Mouse (Mus musculus): ENCODE measurements around the gene Acot5. TPM values are rescaled to one million over a fixed set of nuclear protein-coding genes. Genes with fewer than 3 reads are reported as not detected.
"Not testable (repeated sequence)": the region's sequence is repeated elsewhere in the genome, so short reads cannot be mapped to it uniquely, and the experiment has no call there.

Gene Acot5
- polyA plus RNA-seq, 1 experiment from 2014 or later = not detected

DNA sequence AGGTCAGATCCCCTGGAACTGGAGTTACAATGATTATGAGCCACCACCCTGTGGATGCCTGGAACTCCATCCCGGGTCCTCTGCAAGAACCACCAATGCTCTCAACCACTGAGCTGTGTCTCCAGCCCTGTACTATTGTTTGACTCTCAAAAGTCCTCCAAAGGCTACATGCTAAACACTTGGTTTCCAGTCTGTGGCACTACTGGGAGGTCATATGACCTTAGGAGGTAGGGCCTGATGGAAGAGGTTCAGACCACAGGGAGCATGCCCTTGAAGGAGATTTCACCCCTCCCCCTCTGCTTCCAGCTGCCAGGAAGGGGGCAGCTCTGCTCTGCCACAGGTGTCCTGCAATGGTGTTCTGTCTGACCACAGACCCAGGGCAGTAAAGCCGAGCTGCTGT lies 35.8 kb upstream of the Acot5 start:
- not testable (repeated sequence) for H3K4me3 ChIP-seq (replicated peaks; ENCODE audit: low read length); H3K9me3 ChIP-seq (replicated peaks; ENCODE audit: control insufficient read depth, low read length); H3K4me2 ChIP-seq (ENCODE audit: low read depth, low read length); ATAC-seq (ENCODE audit: insufficient read depth, low FRiP score); H3K27ac ChIP-seq (ENCODE audit: low read length); H3K27me3 ChIP-seq (ENCODE audit: control insufficient read depth, insufficient read depth, low read length); H3K4me1 ChIP-seq (ENCODE audit: control insufficient read depth, insufficient read depth, low read length); H3K9ac ChIP-seq (ENCODE audit: low read length); H3K36me3 ChIP-seq (ENCODE audit: control insufficient read depth, insufficient read depth, low read length)
- 80% methylated on average over 2 of the region's 2 CpGs for WGBS

DNA sequence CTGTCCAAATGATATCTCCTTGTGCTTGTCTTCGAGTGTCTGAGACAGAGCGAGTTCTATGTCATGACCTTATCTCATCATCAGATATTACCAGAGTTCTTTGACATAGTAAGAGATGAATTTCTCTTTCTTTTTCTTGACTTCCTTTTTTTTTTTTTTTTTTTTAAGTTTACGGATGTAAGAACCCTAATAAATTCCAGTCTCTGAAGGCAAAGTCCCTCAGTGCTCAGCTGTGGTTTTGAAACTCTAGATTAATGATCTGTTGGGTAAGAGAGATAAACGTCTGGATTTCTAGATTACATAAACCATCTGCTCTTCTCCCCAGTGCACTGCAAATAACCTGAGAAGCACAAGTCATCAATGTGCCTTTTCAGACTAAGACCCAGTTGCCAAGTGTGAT lies 35.0 kb upstream of the Acot5 start:
- ATAC-seq (ENCODE audit: insufficient read depth, low FRiP score) = no peak

DNA sequence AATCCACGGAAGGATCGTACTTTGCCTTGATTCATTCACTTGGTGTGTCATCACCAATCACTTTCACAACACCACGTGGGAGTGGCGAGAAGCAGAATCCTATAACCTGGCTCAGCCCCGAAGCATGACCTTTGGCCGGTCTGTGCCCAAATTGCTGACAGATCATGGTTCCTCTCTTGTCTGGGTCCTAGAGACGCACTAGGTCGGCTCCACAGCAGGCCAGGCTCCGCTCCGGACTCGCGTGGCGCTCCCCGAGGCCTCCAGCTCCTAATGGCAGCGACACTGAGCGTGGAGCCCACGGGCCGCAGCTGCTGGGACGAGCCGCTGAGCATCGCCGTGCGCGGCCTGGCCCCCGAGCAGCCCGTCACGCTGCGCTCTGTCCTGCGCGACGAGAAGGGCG lies 30.9 kb upstream of the Acot5 start, which contains the start of gene Acot4:
TSS of gene Acot4 (plus strand) at position 139 of the 400 bp plus-strand sequence.
- not testable (repeated sequence) for H3K27ac ChIP-seq (ENCODE audit: low read length); H3K27me3 ChIP-seq (ENCODE audit: control insufficient read depth, insufficient read depth, low read length); H3K4me1 ChIP-seq (ENCODE audit: control insufficient read depth, insufficient read depth, low read length); H3K36me3 ChIP-seq (ENCODE audit: control insufficient read depth, insufficient read depth, low read length); H3K9me3 ChIP-seq (replicated peaks; ENCODE audit: control insufficient read depth, low read length)
- peak; percentile 40; the same call in 1 of the 2 replicates for ATAC-seq (ENCODE audit: insufficient read depth, low FRiP score)
- peak within 1 kb of the TSS; percentile 50 for H3K4me3 ChIP-seq (replicated peaks; ENCODE audit: low read length)
- WGBS = 7% methylated on average over 25 of the region's 32 CpGs
- H3K4me2 ChIP-seq (ENCODE audit: low read depth, low read length) = peak within 1 kb of the TSS; percentile 65
- H3K9ac ChIP-seq (ENCODE audit: low read length) = peak within 1 kb of the TSS; percentile 73

More for the DNA sequence above, 35.0 kb upstream of the Acot5 start:
- Histone ChIP-seq H3K9ac (ENCODE audit: low read length) (no peak overlapping the region), H3K4me1 (ENCODE audit: control insufficient read depth, insufficient read depth, low read length) (no peaks in the 10 kb centered on the region), H3K27me3 (ENCODE audit: control insufficient read depth, insufficient read depth, low read length) (no peaks in the 10 kb centered on the region), H3K36me3 (ENCODE audit: control insufficient read depth, insufficient read depth, low read length) (no peaks in the 10 kb centered on the region), H3K9me3 (replicated peaks; ENCODE audit: control insufficient read depth, low read length) (no peaks in the 10 kb centered on the region), H3K4me3 (replicated peaks; ENCODE audit: low read length) (no peak overlapping the region), H3K27ac (ENCODE audit: low read length) (no peak overlapping the region), H3K4me2 (ENCODE audit: low read depth, low read length) (no peak overlapping the region)
- 35% methylated on average over 4 of the region's 4 CpGs for WGBS

DNA sequence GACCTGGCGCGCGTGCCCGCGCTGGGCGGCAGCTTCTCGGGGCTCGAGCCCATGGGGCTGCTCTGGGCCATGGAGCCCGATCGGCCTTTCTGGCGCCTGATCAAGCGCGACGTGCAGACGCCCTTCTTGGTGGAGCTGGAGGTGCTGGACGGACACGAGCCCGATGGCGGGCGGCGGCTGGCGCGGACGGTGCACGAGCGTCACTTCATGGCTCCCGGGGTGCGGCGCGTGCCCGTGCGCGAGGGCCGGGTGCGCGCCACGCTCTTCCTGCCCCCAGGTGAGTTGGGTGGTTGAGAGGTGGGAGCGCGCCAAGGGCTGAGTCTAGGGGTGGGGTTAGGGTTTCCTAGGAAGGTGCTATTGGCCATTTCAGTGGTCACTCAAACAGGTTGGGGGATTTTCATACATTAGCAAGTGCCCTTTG lies 30.4 kb upstream of the Acot5 start, which contains the start of gene Gm49366:
TSS of gene Gm49366 (plus strand) at position 245 of the 421 bp plus-strand sequence.
- not testable (repeated sequence) for H3K9me3 ChIP-seq (replicated peaks; ENCODE audit: control insufficient read depth, low read length); H3K27ac ChIP-seq (ENCODE audit: low read length); H3K36me3 ChIP-seq (ENCODE audit: control insufficient read depth, insufficient read depth, low read length); H3K4me1 ChIP-seq (ENCODE audit: control insufficient read depth, insufficient read depth, low read length); H3K27me3 ChIP-seq (ENCODE audit: control insufficient read depth, insufficient read depth, low read length)
- Histone ChIP-seq H3K9ac (ENCODE audit: low read length) (peak within 1 kb of the TSS; percentile 73), H3K4me2 (ENCODE audit: low read depth, low read length) (peak within 1 kb of the TSS; percentile 65), H3K4me3 (replicated peaks; ENCODE audit: low read length) (peak within 1 kb of the TSS; percentile 50)
- WGBS = 6% methylated on average over 39 of the region's 39 CpGs
- peak; percentile 71; the same call in 1 of the 2 replicates for ATAC-seq (ENCODE audit: insufficient read depth, low FRiP score)

DNA sequence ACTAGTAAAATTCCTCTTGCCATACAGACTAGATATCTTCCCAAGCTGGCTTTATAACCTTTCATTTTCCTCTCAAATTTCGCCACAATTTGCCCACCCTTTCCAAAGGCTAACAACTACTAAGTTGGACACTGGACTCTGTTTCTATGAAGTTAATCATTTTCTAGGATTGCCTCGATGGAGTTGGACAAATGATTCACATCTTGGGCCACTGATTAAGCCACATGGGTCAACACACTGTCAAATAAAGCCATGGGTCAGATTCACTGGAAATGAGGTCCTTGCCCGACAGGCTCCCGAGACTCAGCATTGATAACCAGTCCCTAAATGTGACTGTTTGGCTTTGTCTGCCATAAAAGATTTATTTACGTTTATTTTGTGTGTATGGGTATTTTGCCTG lies 26.9 kb upstream of the Acot5 start:
- 71% methylated on average over 5 of the region's 5 CpGs for WGBS
- Histone ChIP-seq H3K27me3 (ENCODE audit: control insufficient read depth, insufficient read depth, low read length) (no peaks in the 10 kb centered on the region), H3K9me3 (replicated peaks; ENCODE audit: control insufficient read depth, low read length) (no peaks in the 10 kb centered on the region), H3K4me2 (ENCODE audit: low read depth, low read length) (no peak overlapping the region), H3K9ac (ENCODE audit: low read length) (no peak overlapping the region), H3K4me3 (replicated peaks; ENCODE audit: low read length) (no peak overlapping the region), H3K27ac (ENCODE audit: low read length) (no peak overlapping the region), H3K36me3 (ENCODE audit: control insufficient read depth, insufficient read depth, low read length) (no peaks in the 10 kb centered on the region), H3K4me1 (ENCODE audit: control insufficient read depth, insufficient read depth, low read length) (no peaks in the 10 kb centered on the region)
- no peak for ATAC-seq (ENCODE audit: insufficient read depth, low FRiP score)

DNA sequence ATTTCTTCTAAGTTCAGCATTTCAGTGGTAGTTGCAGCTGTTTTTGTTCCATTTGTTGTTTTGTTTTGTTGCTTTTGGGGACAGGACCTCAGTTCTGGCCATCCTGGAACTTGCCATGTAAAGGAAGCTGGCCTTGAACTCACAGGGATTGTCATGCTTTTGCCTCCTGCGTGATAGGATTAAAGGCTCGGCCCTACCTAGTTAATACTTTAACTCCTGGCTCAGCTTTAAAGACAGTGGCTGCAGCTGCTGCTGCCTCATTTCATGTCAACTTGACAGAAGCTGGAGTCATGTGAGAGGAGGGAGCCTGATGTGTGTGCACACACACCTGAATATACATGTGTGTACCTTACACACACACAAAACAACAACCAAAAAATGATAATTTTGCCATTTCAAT lies 25.1 kb upstream of the Acot5 start:
- Histone ChIP-seq H3K9ac (ENCODE audit: low read length) (no peak overlapping the region), H3K27ac (ENCODE audit: low read length) (no peak overlapping the region), H3K4me3 (replicated peaks; ENCODE audit: low read length) (no peak overlapping the region), H3K36me3 (ENCODE audit: control insufficient read depth, insufficient read depth, low read length) (peaks cover 3% of the 10 kb centered on the region; the same call in 1 of the 2 replicates), H3K4me1 (ENCODE audit: control insufficient read depth, insufficient read depth, low read length) (no peaks in the 10 kb centered on the region), H3K9me3 (replicated peaks; ENCODE audit: control insufficient read depth, low read length) (peaks cover 4% of the 10 kb centered on the region; the same call in 1 of the 2 replicates), H3K4me2 (ENCODE audit: low read depth, low read length) (no peak overlapping the region), H3K27me3 (ENCODE audit: control insufficient read depth, insufficient read depth, low read length) (no peaks in the 10 kb centered on the region)
- ATAC-seq (ENCODE audit: insufficient read depth, low FRiP score) = no peak
- WGBS = 48% methylated on average over 2 of the region's 2 CpGs

DNA sequence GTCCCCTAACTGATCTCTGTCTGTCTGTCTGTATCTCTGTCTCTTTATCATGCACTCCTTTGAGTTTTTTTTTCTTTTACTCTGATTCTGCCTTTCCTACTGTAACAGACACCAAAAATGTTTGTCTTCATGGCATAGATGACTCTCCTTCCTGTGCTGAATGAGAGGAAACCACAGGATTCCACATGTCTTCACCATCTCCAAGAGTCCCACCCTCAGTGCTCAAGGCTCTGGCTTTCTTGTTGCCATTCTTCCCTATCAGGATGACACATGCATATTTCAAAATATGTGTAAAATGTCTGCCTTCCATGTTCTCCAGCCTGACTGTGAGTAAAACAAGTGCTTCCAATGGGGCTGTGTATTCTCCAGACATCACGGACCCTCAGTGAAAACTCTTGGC lies 22.2 kb upstream of the Acot5 start:
- no peak overlapping the region for H3K27ac ChIP-seq (ENCODE audit: low read length)
- no peak for ATAC-seq (ENCODE audit: insufficient read depth, low FRiP score)
- peaks cover 4% of the 10 kb centered on the region; the same call in 1 of the 2 replicates for H3K9me3 ChIP-seq (replicated peaks; ENCODE audit: control insufficient read depth, low read length)
- no peak overlapping the region for H3K4me3 ChIP-seq (replicated peaks; ENCODE audit: low read length)
- H3K36me3 ChIP-seq (ENCODE audit: control insufficient read depth, insufficient read depth, low read length) = peaks cover 3% of the 10 kb centered on the region; the same call in 1 of the 2 replicates
- no peaks in the 10 kb centered on the region for H3K27me3 ChIP-seq (ENCODE audit: control insufficient read depth, insufficient read depth, low read length)
- WGBS = 87% methylated on average over 1 of the region's 1 CpGs
- H3K4me2 ChIP-seq (ENCODE audit: low read depth, low read length) = no peak overlapping the region
- H3K9ac ChIP-seq (ENCODE audit: low read length) = no peak overlapping the region
- H3K4me1 ChIP-seq (ENCODE audit: control insufficient read depth, insufficient read depth, low read length) = no peaks in the 10 kb centered on the region

DNA sequence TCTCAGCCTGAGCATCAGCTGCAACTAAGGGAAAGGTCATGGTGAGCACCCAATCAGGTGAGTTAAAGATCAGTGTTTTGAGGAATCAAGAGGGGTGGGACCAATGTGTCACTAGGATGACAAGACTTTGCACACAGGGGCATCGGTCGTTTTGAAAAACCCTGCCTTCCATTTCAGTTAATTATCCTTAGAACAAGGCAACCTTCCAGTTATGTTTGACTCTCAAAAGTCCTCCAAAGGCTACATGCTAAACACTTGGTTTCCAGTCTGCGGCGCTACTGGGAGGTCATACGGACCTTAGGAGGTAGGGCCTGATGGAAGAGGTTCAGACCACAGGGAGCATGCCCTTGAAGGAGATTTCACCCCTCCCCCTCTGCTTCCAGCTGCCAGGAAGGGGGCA lies 18.4 kb upstream of the Acot5 start:
- not testable (repeated sequence) for ATAC-seq (ENCODE audit: insufficient read depth, low FRiP score); H3K9me3 ChIP-seq (replicated peaks; ENCODE audit: control insufficient read depth, low read length)
- WGBS = 75% methylated on average over 5 of the region's 5 CpGs

DNA sequence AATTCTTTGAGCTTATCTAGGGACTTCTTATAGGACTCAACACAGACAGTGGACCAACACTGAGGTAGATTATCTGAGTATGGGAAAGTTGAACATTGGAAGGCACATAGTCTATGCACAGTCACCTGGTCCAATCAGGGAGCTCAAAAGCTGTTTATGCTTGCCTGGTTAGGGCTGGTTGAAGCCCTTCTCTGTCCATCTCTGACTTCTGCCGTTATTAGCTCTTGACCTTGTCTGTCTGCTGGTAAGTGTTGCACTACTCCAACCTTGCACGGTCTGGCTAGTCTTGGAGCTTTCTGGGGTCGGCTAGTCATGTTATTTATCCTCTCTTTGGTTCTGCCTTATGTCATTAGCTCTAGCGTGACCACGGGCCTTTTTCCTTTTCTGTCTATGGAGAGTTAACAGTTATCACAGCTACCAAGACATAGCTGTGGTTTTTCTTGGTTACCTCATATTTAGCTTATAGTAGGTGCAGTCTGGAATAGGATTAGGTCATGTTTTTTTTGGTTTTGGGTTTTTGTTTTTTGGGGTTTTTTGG lies 17.1 kb upstream of the Acot5 start, which contains the start of gene Acot3:
TSS of gene Acot3 (plus strand) at position 208 of the 538 bp plus-strand sequence.
- Histone ChIP-seq H3K4me3 (replicated peaks; ENCODE audit: low read length) (no peak within 1 kb of the TSS), H3K9ac (ENCODE audit: low read length) (no peak within 1 kb of the TSS), H3K36me3 (ENCODE audit: control insufficient read depth, insufficient read depth, low read length) (peaks cover 3% of the 10 kb centered on the region; the same call in 1 of the 2 replicates), H3K4me1 (ENCODE audit: control insufficient read depth, insufficient read depth, low read length) (0 out of 2 replicates have a peak, but pooled peaks cover 2% of the 10 kb centered on the region), H3K9me3 (replicated peaks; ENCODE audit: control insufficient read depth, low read length) (peaks cover 4% of the 10 kb centered on the region; the same call in 1 of the 2 replicates), H3K27me3 (ENCODE audit: control insufficient read depth, insufficient read depth, low read length) (0 out of 2 replicates have a peak, but pooled peaks cover 3% of the 10 kb centered on the region), H3K27ac (ENCODE audit: low read length) (no peak within 1 kb of the TSS), H3K4me2 (ENCODE audit: low read depth, low read length) (no peak within 1 kb of the TSS)
- no peak for ATAC-seq (ENCODE audit: insufficient read depth, low FRiP score)
- 68% methylated on average over 5 of the region's 5 CpGs for WGBS

More for the DNA sequence above, 18.4 kb upstream of the Acot5 start:
- H3K4me3 ChIP-seq (replicated peaks; ENCODE audit: low read length); H3K27ac ChIP-seq (ENCODE audit: low read length); H3K4me1 ChIP-seq (ENCODE audit: control insufficient read depth, insufficient read depth, low read length); H3K9ac ChIP-seq (ENCODE audit: low read length); H3K27me3 ChIP-seq (ENCODE audit: control insufficient read depth, insufficient read depth, low read length); H3K4me2 ChIP-seq (ENCODE audit: low read depth, low read length); H3K36me3 ChIP-seq (ENCODE audit: control insufficient read depth, insufficient read depth, low read length): not testable (repeated sequence)

Measured in stomach, embryonic 16.5 days (tissue).